Mouse (Mus musculus): Measurements from ENCODE around the gene Gm39566. TPM values are rescaled to one million over a fixed set of nuclear protein-coding genes. Genes with fewer than 3 reads are reported as not detected.
"Not testable (repeated sequence)": the region's sequence is repeated elsewhere in the genome, so short reads cannot be mapped to it uniquely, and the experiment has no call there.

The Gm39566 gene
- not detected in 2 replicates for polyA plus RNA-seq (2015; fragmentation: Nextera tagmentation; extraction: Ambion mirVana)

DNA sequence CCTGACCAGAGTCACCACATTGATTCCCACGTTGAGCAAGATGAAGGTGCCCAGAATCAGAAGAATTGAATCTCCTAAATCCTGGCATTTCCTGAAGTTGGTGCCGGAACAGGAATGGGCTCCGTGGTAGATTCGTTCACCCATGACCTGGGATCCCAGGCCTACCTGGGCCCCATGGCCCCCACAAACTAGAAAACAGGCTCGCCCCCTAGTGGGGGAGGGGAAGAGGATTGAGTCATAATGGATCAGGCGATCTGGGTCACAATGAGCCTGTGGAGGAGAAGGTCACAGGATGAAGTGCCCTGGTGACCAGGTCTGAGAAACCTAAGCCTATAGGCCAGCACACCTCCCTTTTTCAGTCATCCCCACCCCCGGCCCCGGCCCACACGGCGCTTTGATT is at the start of gene Gm39566:
Gene Gm39566 (minus strand): TSS at position 144 of the 400 bp plus-strand sequence.
- no peak within 1 kb of the TSS for H3K4me2 ChIP-seq (ENCODE audit: low read depth, low read length)
- TF ChIP-seq EP300 (IDR thresholded peaks at IDR 0.05; ENCODE audit: low read depth) (no peak), CTCF (IDR thresholded peaks at IDR 0.05; ENCODE audit: low read depth) (peak; percentile 24; the same call in 1 of the 2 replicates)
- H3K36me3 ChIP-seq (replicated peaks; ENCODE audit: insufficient read depth, low read length): no peaks in the 10 kb centered on the region
- WGBS (ENCODE audit: insufficient replicate concordance): 54% methylated on average over 10 of the region's 10 CpGs
- no peak within 1 kb of the TSS for H3K9ac ChIP-seq (replicated peaks)
- no peak for ATAC-seq
- no peaks in the 10 kb centered on the region for H3K27me3 ChIP-seq (ENCODE audit: insufficient read depth, low read length)
- no peaks in the 10 kb centered on the region for H3K9me3 ChIP-seq (ENCODE audit: low read length)
- no peak for DNase-seq
- H3K4me3 ChIP-seq (ENCODE audit: low read depth, low read length): no peak within 1 kb of the TSS
- no peak within 1 kb of the TSS for H3K27ac ChIP-seq (ENCODE audit: low read depth)
- H3K4me1 ChIP-seq (ENCODE audit: insufficient read depth): no peaks in the 10 kb centered on the region

DNA sequence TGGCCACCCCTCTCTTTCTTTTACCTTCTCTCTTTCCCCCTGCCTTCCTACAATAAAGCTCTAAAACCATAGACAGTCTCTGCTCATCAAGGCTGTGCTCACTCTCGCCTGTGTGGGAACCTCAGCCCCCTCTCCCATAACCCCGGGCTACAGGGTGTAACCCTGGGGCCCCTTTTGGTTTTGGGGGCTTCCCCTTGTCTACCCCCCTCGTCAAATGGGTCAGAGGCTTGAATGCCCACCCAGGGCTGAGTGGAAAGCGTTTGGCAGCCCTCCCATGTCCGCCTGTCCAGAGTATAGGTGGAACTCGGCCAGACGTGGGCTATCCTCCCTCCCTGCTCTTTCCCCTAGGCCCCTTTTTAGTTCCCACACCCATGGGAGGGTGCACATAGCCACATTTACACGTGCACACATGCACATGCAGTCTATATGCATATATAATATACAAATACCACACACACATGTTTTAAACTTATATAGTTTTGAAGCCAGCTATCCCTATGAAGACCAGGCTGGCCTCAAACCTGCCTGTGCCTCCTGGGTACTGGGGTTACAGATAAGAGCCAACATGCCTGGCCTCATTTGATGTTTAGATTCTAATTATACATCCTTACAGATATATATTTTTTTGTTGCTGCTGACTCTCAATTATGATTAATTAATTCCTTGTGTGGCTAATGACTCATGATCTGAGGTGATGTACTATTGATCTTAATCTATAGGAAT is 49.2 kb upstream of the Gm39566 start:
- Histone ChIP-seq H3K9ac (replicated peaks) (0 out of 2 replicates have a peak overlapping the region, but pooled peaks have one; percentile 21), H3K36me3 (replicated peaks; ENCODE audit: insufficient read depth, low read length) (no peaks in the 10 kb centered on the region), H3K4me3 (ENCODE audit: low read depth, low read length) (no peak overlapping the region), H3K27me3 (ENCODE audit: insufficient read depth, low read length) (no peaks in the 10 kb centered on the region), H3K27ac (ENCODE audit: low read depth) (no peak overlapping the region), H3K9me3 (ENCODE audit: low read length) (no peaks in the 10 kb centered on the region), H3K4me2 (ENCODE audit: low read depth, low read length) (0 out of 2 replicates have a peak overlapping the region, but pooled peaks have one; percentile 7), H3K4me1 (ENCODE audit: insufficient read depth) (peaks cover 10% of the 10 kb centered on the region)
- no peak for ATAC-seq
- DNase-seq: no peak
- no peak for TF ChIP-seq EP300 (IDR thresholded peaks at IDR 0.05; ENCODE audit: low read depth)
- no peak for TF ChIP-seq CTCF (IDR thresholded peaks at IDR 0.05; ENCODE audit: low read depth)
- 36% methylated on average over 8 of the region's 8 CpGs for WGBS (ENCODE audit: insufficient replicate concordance)

DNA sequence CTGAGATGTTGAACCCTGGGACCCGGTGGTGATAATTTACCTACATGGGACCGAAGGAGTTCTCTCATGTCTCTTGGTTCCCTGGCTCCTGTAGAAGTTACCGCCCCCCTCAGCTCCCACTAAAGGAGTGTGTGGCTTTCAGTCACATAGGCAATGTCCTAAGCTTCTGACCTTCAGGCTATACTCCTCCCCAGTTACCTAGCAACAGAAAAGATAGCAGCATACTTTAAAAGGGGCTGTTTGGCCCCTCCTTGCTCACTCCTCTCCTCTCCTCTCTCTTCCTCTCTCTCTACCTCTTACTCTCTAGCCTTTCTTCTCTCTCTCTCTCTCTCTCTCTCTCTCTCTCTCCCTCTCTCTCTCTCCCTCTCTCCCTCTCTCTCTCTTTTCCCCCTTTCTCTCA is 48.6 kb upstream of the Gm39566 start:
- peaks cover 10% of the 10 kb centered on the region for H3K4me1 ChIP-seq (ENCODE audit: insufficient read depth)
- H3K27ac ChIP-seq (ENCODE audit: low read depth); DNase-seq; ATAC-seq; H3K9ac ChIP-seq (replicated peaks); H3K9me3 ChIP-seq (ENCODE audit: low read length); H3K27me3 ChIP-seq (ENCODE audit: insufficient read depth, low read length); H3K4me3 ChIP-seq (ENCODE audit: low read depth, low read length); H3K4me2 ChIP-seq (ENCODE audit: low read depth, low read length); H3K36me3 ChIP-seq (replicated peaks; ENCODE audit: insufficient read depth, low read length): not testable (repeated sequence)
- 67% methylated on average over 3 of the region's 3 CpGs for WGBS (ENCODE audit: insufficient replicate concordance)

DNA sequence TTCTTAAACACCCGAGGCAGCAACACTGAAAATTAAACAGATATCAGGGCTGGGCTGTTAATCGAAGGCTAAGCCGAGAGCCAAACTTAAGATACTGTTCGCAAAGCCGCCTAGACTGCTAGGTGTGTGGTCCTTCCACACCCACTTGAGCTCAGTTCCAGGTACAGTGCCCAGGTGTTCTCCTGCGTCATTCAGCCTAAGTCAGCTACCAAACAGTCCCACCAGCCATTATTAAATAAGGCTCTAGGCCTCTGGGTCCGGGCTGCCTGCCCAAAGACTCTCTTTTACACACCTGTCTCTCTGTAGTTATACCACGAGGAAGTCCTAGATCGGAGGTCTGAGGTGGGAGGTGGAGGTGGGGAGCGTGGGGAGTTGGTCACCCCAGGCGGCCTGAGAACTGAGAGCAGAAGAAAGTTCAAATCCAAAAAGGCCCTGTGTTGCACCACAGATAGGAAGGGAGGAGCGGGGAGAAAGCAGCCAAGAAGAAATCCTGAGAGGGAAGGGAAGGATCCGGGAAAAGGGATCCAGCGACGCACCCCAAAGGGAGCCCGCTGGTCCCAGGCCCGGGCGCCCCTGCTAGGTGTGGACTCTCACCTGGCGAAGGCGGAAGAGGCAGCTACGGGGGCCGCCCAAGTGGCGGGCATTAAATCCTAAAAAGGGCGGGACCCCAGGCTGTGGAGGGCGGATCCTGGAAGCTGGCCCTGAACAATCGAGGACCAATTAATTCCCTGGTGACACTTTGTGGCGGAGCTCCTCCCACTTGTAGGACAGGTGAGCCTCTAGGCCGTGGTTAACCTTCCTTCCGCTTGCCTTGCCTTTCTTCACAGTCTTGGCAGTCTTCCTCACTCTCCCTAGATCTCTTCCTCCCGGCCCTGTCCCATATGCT is 43.3 kb upstream of the Gm39566 start, which contains the start of gene Tnk1:
Gene Tnk1 (minus strand): TSS at position 618 of the 886 bp plus-strand sequence.
- Histone ChIP-seq H3K27ac (ENCODE audit: low read depth) (no peak within 1 kb of the TSS), H3K9ac (replicated peaks) (no peak within 1 kb of the TSS), H3K9me3 (ENCODE audit: low read length) (no peaks in the 10 kb centered on the region), H3K4me1 (ENCODE audit: insufficient read depth) (peaks cover 24% of the 10 kb centered on the region), H3K36me3 (replicated peaks; ENCODE audit: insufficient read depth, low read length) (no peaks in the 10 kb centered on the region), H3K4me3 (ENCODE audit: low read depth, low read length) (no peak within 1 kb of the TSS), H3K4me2 (ENCODE audit: low read depth, low read length) (0 out of 2 replicates have a peak within 1 kb of the TSS, but pooled peaks have one; percentile 3), H3K27me3 (ENCODE audit: insufficient read depth, low read length) (peaks cover 5% of the 10 kb centered on the region; the same call in 1 of the 2 replicates)
- 42% methylated on average over 30 of the region's 30 CpGs for WGBS (ENCODE audit: insufficient replicate concordance)
- DNase-seq (peak; percentile 17), ATAC-seq (no peak)
- TF ChIP-seq EP300 (IDR thresholded peaks at IDR 0.05; ENCODE audit: low read depth) (no peak), CTCF (IDR thresholded peaks at IDR 0.05; ENCODE audit: low read depth) (no peak)

DNA sequence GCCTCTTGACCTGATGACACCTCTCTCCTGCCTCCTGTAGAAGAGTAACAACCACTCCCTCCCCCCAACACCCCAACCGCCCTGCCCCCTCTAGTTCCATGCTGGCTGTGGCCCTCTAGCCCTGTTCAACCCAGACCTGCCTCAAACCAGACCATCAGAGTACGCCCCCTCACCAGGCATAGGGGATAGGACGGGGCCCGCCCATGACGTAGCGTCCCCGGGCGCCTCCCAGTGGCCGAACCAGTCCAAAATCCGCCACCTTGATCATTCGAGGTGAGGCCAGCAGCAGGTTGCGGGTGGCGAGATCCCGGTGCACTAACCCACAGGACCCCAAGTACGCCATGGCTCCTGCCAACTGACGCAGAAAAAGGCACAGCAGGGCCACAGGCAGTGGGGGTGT is 40.2 kb upstream of the Gm39566 start:
- TF ChIP-seq EP300 (IDR thresholded peaks at IDR 0.05; ENCODE audit: low read depth): no peak
- TF ChIP-seq CTCF (IDR thresholded peaks at IDR 0.05; ENCODE audit: low read depth): peak; percentile 83
- ATAC-seq: peak; percentile 17; the same call in 1 of the 2 replicates
- no peak overlapping the region; the same call in 1 of the 2 replicates for H3K9ac ChIP-seq (replicated peaks)
- H3K4me1 ChIP-seq (ENCODE audit: insufficient read depth): peaks cover 49% of the 10 kb centered on the region
- H3K9me3 ChIP-seq (ENCODE audit: low read length): no peaks in the 10 kb centered on the region
- 34% methylated on average over 16 of the region's 16 CpGs for WGBS (ENCODE audit: insufficient replicate concordance)
- peak; percentile 71 for DNase-seq
- H3K27me3 ChIP-seq (ENCODE audit: insufficient read depth, low read length): peaks cover 5% of the 10 kb centered on the region; the same call in 1 of the 2 replicates
- H3K4me3 ChIP-seq (ENCODE audit: low read depth, low read length): no peak overlapping the region
- H3K27ac ChIP-seq (ENCODE audit: low read depth): peak overlapping the region; percentile 84; the same call in 1 of the 2 replicates
- peak overlapping the region; percentile 45 for H3K4me2 ChIP-seq (ENCODE audit: low read depth, low read length)
- H3K36me3 ChIP-seq (replicated peaks; ENCODE audit: insufficient read depth, low read length): peaks cover 19% of the 10 kb centered on the region

DNA sequence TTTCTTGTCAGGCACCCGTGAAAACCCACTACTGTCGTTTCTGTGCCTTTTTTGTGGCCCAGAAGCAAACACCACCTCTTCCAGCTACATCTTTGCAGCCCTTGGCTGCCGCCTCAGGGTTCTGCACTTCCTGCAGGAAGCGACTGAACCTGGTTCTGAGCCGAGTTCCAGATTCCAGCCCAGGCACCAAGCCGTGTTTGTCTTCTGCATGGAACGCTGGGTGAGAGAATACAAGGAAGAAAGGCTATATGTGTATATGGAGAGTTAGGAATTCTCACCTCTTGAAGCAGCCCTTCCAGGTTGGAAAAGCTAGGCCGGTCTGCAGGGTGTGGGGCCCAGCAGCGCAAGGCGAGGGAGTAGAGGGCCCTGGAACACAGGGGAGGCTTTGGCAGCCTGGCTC is 39.6 kb upstream of the Gm39566 start:
- H3K4me2 ChIP-seq (ENCODE audit: low read depth, low read length): peak overlapping the region; percentile 45
- H3K27ac ChIP-seq (ENCODE audit: low read depth): peak overlapping the region; percentile 84
- ATAC-seq: no peak
- peak; percentile 17 for DNase-seq
- WGBS (ENCODE audit: insufficient replicate concordance): 62% methylated on average over 10 of the region's 10 CpGs
- no peak overlapping the region for H3K4me3 ChIP-seq (ENCODE audit: low read depth, low read length)
- H3K9ac ChIP-seq (replicated peaks): no peak overlapping the region
- H3K36me3 ChIP-seq (replicated peaks; ENCODE audit: insufficient read depth, low read length): peaks cover 25% of the 10 kb centered on the region
- H3K9me3 ChIP-seq (ENCODE audit: low read length): no peaks in the 10 kb centered on the region
- TF ChIP-seq EP300 (IDR thresholded peaks at IDR 0.05; ENCODE audit: low read depth) (no peak), CTCF (IDR thresholded peaks at IDR 0.05; ENCODE audit: low read depth) (no peak)
- H3K4me1 ChIP-seq (ENCODE audit: insufficient read depth): peaks cover 56% of the 10 kb centered on the region
- peaks cover 5% of the 10 kb centered on the region; the same call in 1 of the 2 replicates for H3K27me3 ChIP-seq (ENCODE audit: insufficient read depth, low read length)
